Mouse (Mus musculus): ENCODE data around the gene Slco2b1. TPM values are rescaled to one million over a fixed set of nuclear protein-coding genes. Genes with fewer than 3 reads are reported as not detected.

The Slco2b1 gene
- polyA plus RNA-seq, 1 experiment from 2014 or later, result 1.3 TPM

DNA sequence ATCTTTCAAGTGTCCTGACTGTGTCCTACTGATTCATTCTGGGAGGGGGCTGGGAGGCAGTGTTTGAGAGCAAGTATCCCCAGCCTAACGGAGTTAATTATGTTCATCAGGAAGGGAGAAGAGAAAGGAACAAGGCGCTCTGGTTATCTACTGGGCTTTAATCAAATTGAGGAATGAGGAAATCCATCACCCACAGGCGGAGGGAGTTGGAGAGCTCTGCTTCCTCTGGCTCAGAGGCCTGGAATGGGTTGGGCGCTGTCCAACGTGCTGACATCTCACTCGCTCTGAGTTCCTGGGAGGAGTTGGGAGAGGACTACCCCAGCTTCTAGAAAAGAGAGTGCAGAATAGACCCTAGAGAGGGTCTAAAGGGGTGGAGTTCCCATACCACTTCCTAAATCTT lies 62.5 kb downstream of the Slco2b1 start:
- Histone ChIP-seq H3K27ac (replicated peaks in 1 of 2; ENCODE audit: control insufficient read depth in 1 of 2, insufficient read depth in 1 of 2, low read depth in 2 of 2, low read length in 2 of 2) (no peak overlapping the region), H3K9ac (ENCODE audit: low read length) (no peak overlapping the region), H3K4me1 (ENCODE audit: control insufficient read depth in 2 of 2, insufficient read depth in 2 of 2, low read length in 2 of 2) (no peaks in the 10 kb centered on the region), H3K9me3 (ENCODE audit: control insufficient read depth, low read length) (no peaks in the 10 kb centered on the region), H3K4me3 (ENCODE audit: control insufficient read depth in 1 of 2, insufficient read depth in 1 of 2, low read depth in 1 of 2, low read length in 2 of 2) (no peak overlapping the region), H3K27me3 (ENCODE audit: control insufficient read depth, insufficient read depth, low read length) (peaks cover 3% of the 10 kb centered on the region; the same call in 1 of the 2 replicates), H3K36me3 (ENCODE audit: control insufficient read depth, insufficient read depth, low read length) (no peaks in the 10 kb centered on the region), H3K4me2 (ENCODE audit: low read length) (no peak overlapping the region)
- WGBS, result 2% methylated on average over 6 of the region's 6 CpGs
- ATAC-seq (ENCODE audit: insufficient number of reproducible peaks, insufficient read depth, low FRiP score, low read depth), result no peak

DNA sequence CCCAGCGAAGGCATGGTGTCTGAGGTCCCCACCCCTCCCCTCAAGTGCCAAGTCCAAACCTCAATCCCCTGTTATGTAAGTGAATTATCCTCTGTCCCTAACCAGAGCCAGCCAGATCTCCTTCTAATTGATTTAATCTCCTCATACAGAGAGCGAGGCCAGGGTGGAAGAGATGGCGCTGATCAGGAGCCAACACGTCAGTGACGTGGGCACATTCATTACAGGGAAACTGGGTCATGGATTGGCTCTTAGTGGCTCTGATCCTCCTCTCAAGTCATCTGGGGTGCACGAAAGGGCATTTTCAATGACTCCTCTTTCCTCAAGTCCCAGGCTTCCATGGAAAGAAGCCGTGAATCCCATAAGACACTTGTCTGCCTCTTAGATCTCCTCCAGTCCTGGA lies 66.4 kb downstream of the Slco2b1 start:
- no peak for ATAC-seq (ENCODE audit: insufficient number of reproducible peaks, insufficient read depth, low FRiP score, low read depth)
- no peaks in the 10 kb centered on the region for H3K36me3 ChIP-seq (ENCODE audit: control insufficient read depth, insufficient read depth, low read length)

DNA sequence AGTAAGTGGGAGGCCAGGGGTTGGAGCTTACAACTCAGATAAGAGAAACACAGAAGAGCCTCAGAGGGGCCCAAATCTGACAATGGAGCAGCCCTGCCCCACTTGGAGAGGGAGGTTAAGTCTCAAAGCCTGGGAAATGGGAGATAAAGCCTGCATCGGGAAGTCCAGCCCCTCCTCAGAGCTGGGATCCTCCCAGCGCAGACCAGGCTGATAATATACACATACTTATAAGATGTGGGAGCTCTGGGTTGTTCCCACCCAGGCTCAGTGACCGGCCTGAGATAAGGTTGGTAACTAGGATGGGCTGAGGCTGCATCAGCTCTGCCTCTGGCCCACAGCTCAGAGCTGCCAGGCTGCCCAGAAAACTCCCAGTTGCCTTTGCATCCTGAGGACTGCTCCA lies 69.1 kb downstream of the Slco2b1 start:
- Histone ChIP-seq H3K9ac (ENCODE audit: low read length) (no peak overlapping the region), H3K4me3 (ENCODE audit: control insufficient read depth in 1 of 2, insufficient read depth in 1 of 2, low read depth in 1 of 2, low read length in 2 of 2) (no peak overlapping the region), H3K27ac (replicated peaks in 1 of 2; ENCODE audit: control insufficient read depth in 1 of 2, insufficient read depth in 1 of 2, low read depth in 2 of 2, low read length in 2 of 2) (no peak overlapping the region), H3K27me3 (ENCODE audit: control insufficient read depth, insufficient read depth, low read length) (peaks cover 6% of the 10 kb centered on the region), H3K4me2 (ENCODE audit: low read length) (no peak overlapping the region), H3K36me3 (ENCODE audit: control insufficient read depth, insufficient read depth, low read length) (no peaks in the 10 kb centered on the region), H3K4me1 (ENCODE audit: control insufficient read depth in 2 of 2, insufficient read depth in 2 of 2, low read length in 2 of 2) (peaks cover 3 to 4% of the 10 kb centered on the region in 2 experiments; a peak in 3 of 4 replicates), H3K9me3 (ENCODE audit: control insufficient read depth, low read length) (no peaks in the 10 kb centered on the region)
- ATAC-seq (ENCODE audit: insufficient number of reproducible peaks, insufficient read depth, low FRiP score, low read depth), result no peak
- WGBS, result 0% methylated on average over 3 of the region's 3 CpGs

More for the DNA sequence above, 66.4 kb downstream of the Slco2b1 start:
- 76% methylated on average over 7 of the region's 7 CpGs for WGBS
- Histone ChIP-seq H3K4me1 (ENCODE audit: control insufficient read depth in 2 of 2, insufficient read depth in 2 of 2, low read length in 2 of 2) (peaks cover 3 to 4% of the 10 kb centered on the region in 2 experiments; a peak in 3 of 4 replicates), H3K4me2 (ENCODE audit: low read length) (no peak overlapping the region), H3K9ac (ENCODE audit: low read length) (no peak overlapping the region), H3K4me3 (ENCODE audit: control insufficient read depth in 1 of 2, insufficient read depth in 1 of 2, low read depth in 1 of 2, low read length in 2 of 2) (no peak overlapping the region), H3K9me3 (ENCODE audit: control insufficient read depth, low read length) (no peaks in the 10 kb centered on the region), H3K27me3 (ENCODE audit: control insufficient read depth, insufficient read depth, low read length) (peaks cover 6% of the 10 kb centered on the region), H3K27ac (replicated peaks in 1 of 2; ENCODE audit: control insufficient read depth in 1 of 2, insufficient read depth in 1 of 2, low read depth in 2 of 2, low read length in 2 of 2) (no peak overlapping the region)

DNA sequence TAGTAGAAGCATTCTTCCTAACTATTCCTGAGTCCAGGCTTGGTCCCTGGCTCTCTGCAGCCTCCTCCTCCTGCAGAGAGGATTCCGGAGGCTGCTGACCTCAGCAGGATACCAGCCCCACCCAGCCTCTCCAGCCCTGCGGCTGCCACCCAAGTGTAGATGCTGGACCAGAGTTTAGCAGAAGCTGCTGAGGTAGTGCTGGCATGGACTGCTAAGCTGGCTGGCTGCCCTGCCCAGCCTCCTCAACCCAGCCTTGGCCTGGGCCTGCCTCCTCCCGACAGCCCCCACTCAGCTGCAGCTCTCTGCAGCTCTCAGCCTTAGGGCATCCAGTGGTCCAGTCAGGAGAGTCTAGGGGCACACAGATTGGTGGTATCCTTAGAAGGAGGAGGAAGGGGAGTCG lies 69.9 kb downstream of the Slco2b1 start:
- Histone ChIP-seq H3K9me3 (ENCODE audit: control insufficient read depth, low read length) (no peaks in the 10 kb centered on the region), H3K9ac (ENCODE audit: low read length) (no peak overlapping the region), H3K4me2 (ENCODE audit: low read length) (no peak overlapping the region), H3K27ac (replicated peaks in 1 of 2; ENCODE audit: control insufficient read depth in 1 of 2, insufficient read depth in 1 of 2, low read depth in 2 of 2, low read length in 2 of 2) (no peak overlapping the region), H3K4me1 (ENCODE audit: control insufficient read depth in 2 of 2, insufficient read depth in 2 of 2, low read length in 2 of 2) (peaks cover 3 to 4% of the 10 kb centered on the region in 2 experiments; a peak in 3 of 4 replicates), H3K4me3 (ENCODE audit: control insufficient read depth in 1 of 2, insufficient read depth in 1 of 2, low read depth in 1 of 2, low read length in 2 of 2) (no peak overlapping the region), H3K27me3 (ENCODE audit: control insufficient read depth, insufficient read depth, low read length) (peaks cover 6% of the 10 kb centered on the region), H3K36me3 (ENCODE audit: control insufficient read depth, insufficient read depth, low read length) (no peaks in the 10 kb centered on the region)
- 30% methylated on average over 4 of the region's 4 CpGs for WGBS
- ATAC-seq (ENCODE audit: insufficient number of reproducible peaks, insufficient read depth, low FRiP score, low read depth), result no peak

DNA sequence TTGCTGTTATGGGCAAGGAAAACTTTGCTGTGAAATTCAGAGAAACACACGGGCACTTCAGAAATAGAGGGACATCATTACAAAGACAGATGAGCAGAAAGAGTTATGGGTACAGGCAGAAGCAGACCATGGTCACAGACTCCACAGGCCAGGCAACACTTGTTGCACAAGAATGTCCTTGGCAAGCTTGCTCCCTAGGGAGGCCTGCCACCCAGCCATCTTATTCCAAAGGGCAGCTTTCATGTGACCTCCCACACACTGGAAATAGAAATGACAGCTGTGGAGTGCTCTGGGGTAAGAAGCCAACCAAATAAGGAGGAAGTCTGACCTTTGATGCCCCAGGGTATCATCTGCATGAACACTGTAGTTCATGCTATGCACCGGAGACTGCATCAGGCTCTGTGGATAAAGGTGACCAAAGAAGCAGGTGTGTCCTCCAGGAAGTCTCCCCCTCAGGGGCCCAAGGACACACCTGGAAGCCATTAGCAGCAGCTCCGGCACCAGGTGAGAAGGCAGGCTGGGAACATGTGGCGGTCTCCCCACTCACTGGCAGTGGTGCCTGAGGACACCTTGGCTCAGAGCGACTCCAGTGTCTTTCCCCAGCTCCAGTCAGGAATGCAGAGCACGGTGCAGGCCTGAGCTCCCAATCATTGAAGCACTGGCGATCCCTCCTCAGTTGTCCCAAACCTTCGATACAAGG lies 77.0 kb downstream of the Slco2b1 start:
- no peaks in the 10 kb centered on the region for H3K4me1 ChIP-seq (ENCODE audit: control insufficient read depth in 2 of 2, insufficient read depth in 2 of 2, low read length in 2 of 2)
- H3K4me3 ChIP-seq (ENCODE audit: control insufficient read depth in 1 of 2, insufficient read depth in 1 of 2, low read depth in 1 of 2, low read length in 2 of 2), result no peak overlapping the region
- WGBS, result 61% methylated on average over 8 of the region's 8 CpGs
- no peak overlapping the region for H3K4me2 ChIP-seq (ENCODE audit: low read length)
- H3K9me3 ChIP-seq (ENCODE audit: control insufficient read depth, low read length), result no peaks in the 10 kb centered on the region
- H3K27ac ChIP-seq (replicated peaks in 1 of 2; ENCODE audit: control insufficient read depth in 1 of 2, insufficient read depth in 1 of 2, low read depth in 2 of 2, low read length in 2 of 2), result no peak overlapping the region
- ATAC-seq (ENCODE audit: insufficient number of reproducible peaks, insufficient read depth, low FRiP score, low read depth), result no peak
- H3K36me3 ChIP-seq (ENCODE audit: control insufficient read depth, insufficient read depth, low read length), result no peaks in the 10 kb centered on the region
- peaks cover 28% of the 10 kb centered on the region for H3K27me3 ChIP-seq (ENCODE audit: control insufficient read depth, insufficient read depth, low read length)
- no peak overlapping the region for H3K9ac ChIP-seq (ENCODE audit: low read length)

DNA sequence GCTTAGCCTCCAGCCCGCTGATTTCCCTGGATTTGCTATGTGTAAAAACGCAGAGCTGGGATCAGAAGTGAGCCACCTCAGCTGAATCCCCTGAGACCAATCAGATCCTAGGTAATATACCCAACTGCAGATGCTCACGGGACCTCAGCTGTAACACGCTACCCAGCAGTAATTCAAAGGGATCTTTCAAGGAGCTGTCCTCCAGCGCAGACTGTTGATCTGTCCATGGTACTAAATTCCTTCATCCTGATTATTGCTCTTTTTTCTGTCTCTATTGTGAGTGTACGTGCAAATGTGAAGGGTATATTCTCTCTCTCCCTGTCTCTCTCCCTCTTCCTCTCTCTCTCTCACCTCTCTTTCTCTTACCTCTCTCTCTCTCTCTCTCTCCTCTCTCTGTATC lies 78.9 kb downstream of the Slco2b1 start:
- Histone ChIP-seq H3K4me2 (ENCODE audit: low read length) (no peak overlapping the region), H3K4me3 (ENCODE audit: control insufficient read depth in 1 of 2, insufficient read depth in 1 of 2, low read depth in 1 of 2, low read length in 2 of 2) (no peak overlapping the region), H3K36me3 (ENCODE audit: control insufficient read depth, insufficient read depth, low read length) (no peaks in the 10 kb centered on the region), H3K27ac (replicated peaks in 1 of 2; ENCODE audit: control insufficient read depth in 1 of 2, insufficient read depth in 1 of 2, low read depth in 2 of 2, low read length in 2 of 2) (no peak overlapping the region), H3K9me3 (ENCODE audit: control insufficient read depth, low read length) (no peaks in the 10 kb centered on the region), H3K4me1 (ENCODE audit: control insufficient read depth in 2 of 2, insufficient read depth in 2 of 2, low read length in 2 of 2) (no peaks in the 10 kb centered on the region), H3K9ac (ENCODE audit: low read length) (no peak overlapping the region), H3K27me3 (ENCODE audit: control insufficient read depth, insufficient read depth, low read length) (peaks cover 46% of the 10 kb centered on the region)
- 9% methylated on average over 6 of the region's 6 CpGs for WGBS
- no peak for ATAC-seq (ENCODE audit: insufficient number of reproducible peaks, insufficient read depth, low FRiP score, low read depth)

DNA sequence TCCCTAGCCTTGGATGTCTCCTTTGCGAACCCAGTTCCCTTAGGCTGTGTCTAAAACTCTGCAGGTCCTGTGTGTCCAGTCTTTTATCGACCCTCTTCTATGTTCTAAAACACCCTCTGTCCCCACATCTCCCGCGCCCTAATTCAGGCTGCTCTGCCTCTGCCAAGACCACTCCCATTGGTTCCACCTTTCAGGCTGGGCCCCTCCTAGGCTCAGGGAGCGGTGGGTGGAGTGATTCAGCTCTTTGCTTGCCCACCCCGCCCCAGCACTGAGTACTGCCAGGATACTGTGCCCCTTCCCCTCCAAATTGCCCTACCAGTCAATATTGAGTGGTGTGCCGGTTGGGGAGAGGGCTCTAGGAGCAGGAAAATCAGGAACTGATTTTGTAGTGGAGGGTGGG lies 83.8 kb downstream of the Slco2b1 start:
- 8% methylated on average over 7 of the region's 7 CpGs for WGBS

More for the DNA sequence above, 83.8 kb downstream of the Slco2b1 start:
- H3K27ac ChIP-seq (replicated peaks in 1 of 2; ENCODE audit: control insufficient read depth in 1 of 2, insufficient read depth in 1 of 2, low read depth in 2 of 2, low read length in 2 of 2), result no peak overlapping the region
- ATAC-seq (ENCODE audit: insufficient number of reproducible peaks, insufficient read depth, low FRiP score, low read depth), result no peak
- H3K4me3 ChIP-seq (ENCODE audit: control insufficient read depth in 1 of 2, insufficient read depth in 1 of 2, low read depth in 1 of 2, low read length in 2 of 2), result no peak overlapping the region
- no peaks in the 10 kb centered on the region for H3K36me3 ChIP-seq (ENCODE audit: control insufficient read depth, insufficient read depth, low read length)
- H3K9me3 ChIP-seq (ENCODE audit: control insufficient read depth, low read length), result no peaks in the 10 kb centered on the region
- H3K4me1 ChIP-seq (ENCODE audit: control insufficient read depth in 2 of 2, insufficient read depth in 2 of 2, low read length in 2 of 2), result peaks cover 2 to 17% of the 10 kb centered on the region in 2 experiments; a peak in 3 of 4 replicates
- no peak overlapping the region for H3K9ac ChIP-seq (ENCODE audit: low read length)
- H3K27me3 ChIP-seq (ENCODE audit: control insufficient read depth, insufficient read depth, low read length), result peaks cover 84% of the 10 kb centered on the region
- H3K4me2 ChIP-seq (ENCODE audit: low read length), result peak overlapping the region; percentile 96; the same call in 1 of the 2 replicates

Data from heart, embryonic 14.5 days (tissue).